Mouse (Mus musculus) embryo, embryonic 9.5 days (tissue): ENCODE measurements around the gene Mpc2.

Source experiments
- DNase-seq: peaks from one replicate; pipeline ENCODE4 v3.0.0-alpha.2; 2017; ENCODE audit errors: extremely low spot score

The Mpc2 gene

DNA sequence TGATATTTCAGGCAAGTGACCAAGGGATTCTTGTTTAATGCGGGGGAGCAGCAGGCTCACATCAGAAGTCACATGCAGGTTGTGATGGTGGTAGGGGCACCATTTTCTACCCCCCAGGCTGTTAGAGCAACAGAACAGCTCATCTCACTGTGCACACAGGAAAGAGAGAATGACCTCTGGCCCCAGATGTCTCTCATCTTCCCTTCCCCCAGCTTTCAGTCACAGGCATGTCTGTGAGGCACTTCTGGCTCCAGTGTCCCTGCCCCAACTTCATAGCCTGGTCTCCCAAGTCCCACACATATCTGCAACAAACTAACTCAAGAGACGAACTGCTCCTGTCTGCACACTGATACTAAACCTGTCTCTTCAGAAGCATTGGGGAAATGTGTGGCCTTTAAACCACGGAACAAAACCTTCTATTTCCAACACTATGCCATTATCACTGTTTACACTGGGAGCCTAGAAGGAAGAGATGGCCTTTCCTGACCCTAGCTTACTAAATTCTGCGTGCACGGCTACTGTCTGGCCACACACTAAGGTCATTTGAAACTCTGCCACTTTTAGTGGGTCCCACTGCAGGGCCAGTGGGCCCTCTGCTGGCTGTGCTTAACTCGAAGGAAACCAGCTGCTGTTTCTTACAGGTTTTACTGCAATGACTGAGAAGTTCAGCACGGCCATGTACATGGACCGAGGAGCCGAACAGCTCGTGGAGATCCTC lies 43.0 kb downstream of the Mpc2 start:
- peak; percentile 51 for DNase-seq

DNA sequence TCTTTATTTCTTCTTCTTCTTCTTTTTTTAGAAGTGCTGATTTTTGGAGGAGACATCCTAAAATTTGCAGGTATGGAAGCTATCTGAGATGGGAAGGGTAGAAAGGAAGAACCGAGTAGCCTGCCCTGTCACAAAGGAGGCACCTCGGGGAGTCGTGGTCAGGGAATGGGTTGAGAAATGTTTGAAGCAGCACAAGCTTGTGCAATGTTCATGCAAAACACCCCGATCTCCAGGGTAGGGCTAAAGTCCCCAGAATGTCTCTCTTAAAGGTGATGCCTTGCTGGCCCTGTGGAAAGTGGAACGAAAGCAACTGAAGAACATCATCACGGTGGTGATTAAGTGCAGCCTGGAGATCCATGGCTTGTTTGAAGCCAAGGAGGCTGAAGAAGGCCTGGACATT lies 45.9 kb downstream of the Mpc2 start:
- no peak for DNase-seq

DNA sequence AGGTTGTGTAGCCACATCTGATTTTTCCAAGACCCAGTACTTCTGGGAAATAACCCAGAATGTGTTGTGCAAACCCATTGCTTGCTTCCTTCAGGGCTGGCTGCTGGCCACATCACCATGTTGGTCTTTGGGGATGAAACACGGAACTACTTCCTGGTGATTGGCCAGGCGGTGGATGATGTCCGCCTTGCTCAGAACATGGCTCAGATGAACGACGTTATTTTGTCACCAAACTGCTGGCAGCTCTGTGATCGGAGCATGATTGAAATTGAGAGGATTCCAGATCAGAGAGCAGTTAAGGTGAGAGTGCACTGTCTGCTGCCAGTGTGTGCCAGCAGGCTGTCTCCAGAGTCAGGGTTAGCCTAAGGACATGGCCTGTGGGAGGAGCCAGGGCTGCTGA lies 49.7 kb downstream of the Mpc2 start:
- DNase-seq = no peak

DNA sequence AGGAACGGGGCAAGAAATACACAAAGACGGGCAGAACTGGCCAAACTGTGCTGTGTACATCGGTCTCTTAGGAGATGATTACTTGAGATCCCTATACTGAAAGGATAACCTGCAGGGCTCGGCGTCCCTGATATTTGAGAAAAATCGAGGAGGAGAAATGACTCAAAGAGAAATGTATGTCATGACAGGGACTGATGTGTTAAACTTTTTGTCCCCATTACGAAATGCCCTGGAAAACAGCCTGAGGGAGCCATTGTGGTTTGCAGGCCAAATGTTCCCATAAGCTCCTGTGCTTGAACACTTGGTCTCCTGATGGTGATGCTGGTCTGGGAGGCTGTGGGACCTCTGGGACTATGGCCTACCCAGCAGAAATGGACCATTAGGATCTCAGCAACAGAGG lies 60.3 kb downstream of the Mpc2 start:
- DNase-seq = no peak
